Mouse (Mus musculus): ENCODE measurements at regions not wholly inside any gene's neighbourhood (a gene's known extent, or its start where the extent isn't known, plus 50 kb on each side); places are given as distances from the start of the nearest gene placed in this dataset.

- no peak for DNase-seq (ENCODE audit: low spot score in 2 of 2)
Measured at GRCm38 (mm10) chr12:59330753-59331152, 111.2 kb upstream of the Fbxo33 start.

GRCm38 (mm10) chr12:59312703-59313102, 93.2 kb upstream of the Fbxo33 start:
- no peak for DNase-seq (ENCODE audit: low spot score in 2 of 2)

GRCm38 (mm10) chr12:59307958-59308357, 88.4 kb upstream of the Fbxo33 start:
- DNase-seq (ENCODE audit: low spot score in 2 of 2): no peak

- no peak for DNase-seq (ENCODE audit: low spot score in 2 of 2)
Measured at GRCm38 (mm10) chr12:59304522-59304921, 85.0 kb upstream of the Fbxo33 start.
